Mouse (Mus musculus) retina, postnatal 7 days (tissue): Measurements from ENCODE around the gene Dtx2.
A peak's percentile ranks its signal among the peaks of the same experiment; 100 is the strongest.

Experiments
- DNase-seq: peaks from one replicate; pipeline ENCODE4 v3.0.0-alpha.2; 2012; ENCODE audit warnings: low read depth, low spot score

Gene Dtx2

GRCm38 (mm10) chr5:135994725-135995687, at the start of gene Dtx2:
Gene Dtx2, plus strand, starts transcription at chr5:135994800.
- peak; percentile 82 for DNase-seq

DNA sequence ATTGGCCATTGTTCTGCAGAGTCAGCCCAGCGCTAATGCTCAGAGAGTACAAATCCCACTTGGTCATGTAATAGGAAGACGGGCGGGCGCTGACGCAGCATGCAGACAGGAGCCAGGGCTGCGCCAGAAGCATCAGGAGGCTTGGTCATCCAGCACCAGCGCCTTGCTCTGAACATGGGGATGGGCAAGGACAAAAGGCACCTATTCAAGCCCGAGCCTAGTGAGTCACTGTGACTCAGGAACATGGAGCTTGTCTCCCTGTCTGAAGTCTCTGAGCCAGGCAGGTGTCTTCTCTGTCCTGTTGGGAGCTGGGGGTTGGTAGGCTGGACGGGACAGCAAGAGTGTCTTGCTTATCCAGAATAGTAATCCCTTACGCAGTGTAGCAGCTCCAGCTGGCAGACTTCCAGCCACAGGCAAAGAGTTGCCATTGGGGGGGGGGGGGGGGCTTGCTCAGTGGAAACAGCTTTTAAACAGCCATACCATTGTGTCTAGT, 48.6 kb upstream of the Dtx2 start:
- no peak for DNase-seq

GRCm38 (mm10) chr5:135946621-135947020, 48.0 kb upstream of the Dtx2 start:
- DNase-seq = no peak

GRCm38 (mm10) chr5:135950710-135951412, 43.7 kb upstream of the Dtx2 start:
- DNase-seq = no peak

DNA sequence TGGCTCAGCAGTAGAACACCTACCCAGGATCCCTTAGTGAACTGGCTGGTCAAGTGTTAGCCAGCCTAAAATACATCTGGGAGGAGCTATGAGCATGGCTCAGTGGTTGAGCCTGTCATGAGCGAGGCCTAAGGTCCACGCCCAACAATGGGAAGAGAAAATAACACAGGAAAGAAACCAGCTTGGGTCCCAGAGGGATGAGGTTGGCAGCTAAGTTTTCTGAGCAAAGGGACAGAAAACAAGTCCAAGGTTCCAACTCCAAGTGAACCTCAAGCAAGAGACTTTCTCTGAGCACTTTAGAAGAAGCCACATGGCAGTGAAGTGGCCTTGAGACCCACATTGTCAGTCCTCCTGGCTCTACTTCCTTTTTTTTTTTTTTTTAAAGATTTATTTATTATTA, 42.9 kb upstream of the Dtx2 start:
- no peak for DNase-seq

DNA sequence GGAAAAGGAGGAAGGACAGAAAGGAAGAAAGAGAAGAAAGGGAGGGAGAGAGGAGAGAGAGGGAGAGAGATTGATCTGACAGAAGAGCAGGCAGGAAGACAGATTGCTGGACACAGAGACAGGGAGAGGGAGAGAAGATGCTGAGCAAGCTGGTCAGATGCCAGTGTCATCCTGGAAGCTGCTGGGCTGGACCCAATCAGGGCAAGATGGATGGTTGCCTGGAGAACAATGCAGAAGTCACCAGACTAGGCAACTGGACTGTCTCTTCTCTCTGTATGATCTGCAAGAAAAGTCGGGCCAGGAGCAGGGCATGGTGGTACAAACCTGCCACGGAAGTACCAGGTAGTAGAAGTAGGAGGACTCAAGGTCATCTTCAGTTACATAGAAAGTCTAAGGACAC, 41.8 kb upstream of the Dtx2 start:
- DNase-seq = no peak

GRCm38 (mm10) chr5:135956300-135957206, 38.0 kb upstream of the Dtx2 start:
- DNase-seq = no peak

DNA sequence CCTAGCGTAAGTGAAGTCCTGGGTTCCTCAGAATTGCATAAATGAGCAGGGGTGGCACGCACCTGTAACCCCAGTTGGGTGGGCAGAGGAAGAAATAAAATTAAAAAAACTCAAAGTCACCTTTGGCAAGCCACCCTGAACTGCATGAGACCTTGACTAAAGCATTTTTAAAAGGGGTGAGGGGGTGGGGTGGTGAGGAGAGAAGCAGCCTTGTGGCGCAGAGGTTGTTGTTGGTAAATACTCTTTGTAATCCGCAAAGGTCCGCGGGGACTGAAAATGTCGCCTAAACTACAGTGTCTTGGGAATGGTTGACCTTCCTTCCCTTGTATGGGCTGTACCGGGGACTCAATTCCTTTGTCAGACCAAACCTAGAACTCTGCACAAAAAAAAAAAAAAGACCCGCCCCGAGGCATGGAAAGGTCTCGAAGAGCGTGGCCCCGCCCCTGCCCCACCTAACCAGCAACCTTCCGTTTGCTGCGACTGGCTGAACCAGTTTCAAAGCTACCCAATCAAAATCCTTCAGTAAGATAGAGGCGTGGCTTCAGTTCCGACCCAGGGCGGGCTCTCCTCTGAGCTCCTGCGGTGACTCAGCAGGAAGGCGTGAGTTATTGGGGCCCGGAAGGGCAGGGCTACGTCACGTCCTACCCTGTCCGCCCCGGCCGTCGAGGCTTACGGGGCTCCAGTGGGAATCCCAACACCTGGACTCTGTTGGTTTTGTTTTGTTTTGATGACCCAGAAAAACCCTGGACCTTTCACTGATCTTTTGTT, 37.2 kb upstream of the Dtx2 start:
- DNase-seq = peak; percentile 88

- DNase-seq = no peak
Measured at GRCm38 (mm10) chr5:135958367-135958766, 36.2 kb upstream of the Dtx2 start.

DNA sequence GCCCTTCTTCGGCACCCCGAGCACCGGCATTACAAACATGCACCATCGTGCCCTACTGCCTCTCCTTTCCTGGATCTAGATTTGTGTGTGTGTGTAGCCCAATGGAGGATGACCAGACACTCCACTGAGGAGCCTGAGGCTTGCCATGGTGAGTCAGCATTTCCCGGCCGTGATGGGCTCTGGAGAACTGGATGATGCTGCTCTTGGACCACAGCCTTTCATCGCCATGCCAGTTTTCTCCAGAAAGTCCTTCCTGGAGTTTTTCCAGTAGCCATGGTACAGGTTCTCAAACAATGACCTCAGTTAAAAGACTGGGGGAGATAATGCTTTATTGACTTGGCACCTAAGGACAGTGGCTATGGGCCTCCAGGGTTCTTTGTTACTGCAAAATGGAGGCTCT, 34.7 kb upstream of the Dtx2 start:
- DNase-seq = no peak

GRCm38 (mm10) chr5:135960909-135961635, 33.5 kb upstream of the Dtx2 start:
- DNase-seq = no peak

- DNase-seq = no peak
Measured at GRCm38 (mm10) chr5:135962125-135962491, 32.5 kb upstream of the Dtx2 start.

DNA sequence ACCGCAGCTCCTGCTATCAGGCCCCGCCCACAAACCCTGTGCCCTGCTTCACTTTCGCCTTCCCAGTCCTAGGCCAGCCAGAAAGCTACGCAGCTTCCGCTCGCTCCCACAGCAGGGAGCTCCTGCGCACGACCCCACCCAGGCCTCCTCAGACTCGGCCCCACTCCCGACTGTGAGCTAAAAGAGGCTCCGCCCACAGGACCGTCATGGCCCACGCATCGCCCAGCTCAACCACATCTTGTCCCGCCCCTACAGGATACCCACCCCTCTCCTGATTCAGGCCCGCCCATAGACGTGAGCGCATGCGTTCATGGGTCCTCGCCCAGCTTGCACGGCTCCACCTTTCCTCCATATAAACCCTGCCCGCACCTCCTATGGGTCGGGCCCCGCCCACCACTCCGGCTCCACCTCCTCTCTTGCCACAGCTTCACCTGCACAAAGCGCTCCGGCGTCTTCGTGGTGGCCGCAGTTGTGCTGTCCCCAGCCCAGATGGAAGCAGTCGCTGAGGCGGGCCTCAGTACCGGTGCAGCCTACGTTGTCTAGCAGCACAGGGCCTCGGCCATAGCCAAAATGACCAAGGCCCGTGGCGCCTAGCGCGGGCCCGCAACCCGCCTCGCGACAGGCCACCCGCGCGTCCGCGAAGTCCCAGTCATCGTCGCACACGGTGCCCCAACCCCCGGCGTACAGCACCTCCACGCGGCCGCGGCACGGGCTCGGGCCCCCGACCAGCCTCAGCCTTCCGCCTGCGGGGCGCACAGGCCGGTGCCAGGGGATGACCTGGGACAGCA, 31.9 kb upstream of the Dtx2 start:
- DNase-seq = peak; percentile 99

DNA sequence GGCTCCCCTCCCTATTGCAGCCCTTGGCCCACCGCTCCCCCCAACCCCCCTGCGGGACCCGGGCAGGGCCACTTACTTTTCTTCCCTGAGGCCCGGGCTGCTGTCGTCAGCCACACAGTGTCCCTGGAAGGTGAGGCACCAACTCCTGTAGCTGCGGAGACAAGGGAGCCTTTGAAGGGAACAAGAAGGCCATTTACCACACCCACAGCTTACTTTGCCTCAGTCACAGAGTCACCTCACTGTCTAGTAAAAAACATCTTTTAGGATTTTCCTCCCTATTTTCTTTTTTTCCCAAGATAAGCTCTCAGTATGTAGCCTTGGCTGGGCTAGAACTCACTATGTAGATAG, 31.3 kb upstream of the Dtx2 start:
- no peak for DNase-seq

GRCm38 (mm10) chr5:135965501-135965930, 29.1 kb upstream of the Dtx2 start:
- no peak for DNase-seq

DNA sequence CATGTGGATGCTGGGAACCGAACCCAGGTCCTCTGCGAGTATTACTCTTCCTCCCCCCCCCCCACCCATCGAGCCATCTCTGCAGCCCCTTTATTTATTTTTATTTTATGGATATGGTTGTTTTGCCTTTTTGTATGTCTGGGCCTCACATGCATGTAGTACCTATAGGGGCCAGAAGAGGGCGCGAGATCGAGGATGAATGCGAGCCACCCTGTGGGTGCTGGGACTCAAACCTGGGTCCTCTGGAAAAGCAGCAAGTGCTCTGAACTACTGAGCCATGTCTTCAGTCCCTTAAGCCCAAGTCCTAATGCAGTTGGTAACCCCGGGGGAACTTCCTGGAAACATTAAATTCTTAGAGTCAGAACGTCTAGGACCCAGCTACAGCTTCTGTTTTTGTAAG, 27.7 kb upstream of the Dtx2 start:
- no peak for DNase-seq

- no peak for DNase-seq
Measured at GRCm38 (mm10) chr5:135968781-135969180, 25.8 kb upstream of the Dtx2 start.

DNA sequence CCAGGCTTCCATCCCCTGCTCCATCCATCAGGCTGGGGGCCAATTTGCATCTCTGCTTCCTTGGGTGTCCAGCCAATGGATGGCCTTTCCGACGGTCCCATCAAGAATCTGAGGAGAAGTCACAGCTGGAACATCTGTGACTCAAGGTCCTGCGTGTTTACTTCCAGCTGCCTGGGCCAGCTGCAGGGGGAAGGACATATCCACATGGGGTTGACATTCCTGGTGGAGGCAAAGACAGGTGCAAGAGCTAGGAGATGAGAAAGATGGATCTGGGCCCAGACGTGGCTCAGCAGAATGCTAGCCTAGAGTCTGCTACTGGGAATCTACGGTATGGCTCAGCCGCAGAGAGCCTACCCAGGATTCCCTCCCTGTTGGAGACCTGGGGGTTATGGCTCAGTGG, 24.4 kb upstream of the Dtx2 start:
- DNase-seq = no peak

DNA sequence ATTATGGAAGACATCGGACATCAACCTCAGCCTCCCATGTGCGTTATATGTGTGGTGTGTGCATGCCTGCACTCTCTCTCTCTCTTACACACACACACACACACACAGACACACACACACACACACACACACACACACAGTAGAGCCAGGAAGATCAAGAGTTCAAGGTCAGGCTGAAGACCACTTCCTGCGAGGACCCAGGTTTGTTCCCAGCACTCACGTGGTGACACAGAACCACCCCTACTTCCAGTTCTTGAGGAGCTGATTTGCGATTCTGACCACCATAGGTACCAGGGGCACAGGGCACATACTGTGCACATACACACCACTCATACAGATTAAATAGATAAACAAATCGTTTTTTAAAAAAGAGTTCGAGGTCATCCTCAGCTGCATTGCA, 22.7 kb upstream of the Dtx2 start:
- no peak for DNase-seq
